Mouse (Mus musculus): ENCODE results near the gene Clec2i.
"Not testable (repeated sequence)": the region's sequence is repeated elsewhere in the genome, so short reads cannot be mapped to it uniquely, and the experiment has no call there.

Clec2i gene

DNA sequence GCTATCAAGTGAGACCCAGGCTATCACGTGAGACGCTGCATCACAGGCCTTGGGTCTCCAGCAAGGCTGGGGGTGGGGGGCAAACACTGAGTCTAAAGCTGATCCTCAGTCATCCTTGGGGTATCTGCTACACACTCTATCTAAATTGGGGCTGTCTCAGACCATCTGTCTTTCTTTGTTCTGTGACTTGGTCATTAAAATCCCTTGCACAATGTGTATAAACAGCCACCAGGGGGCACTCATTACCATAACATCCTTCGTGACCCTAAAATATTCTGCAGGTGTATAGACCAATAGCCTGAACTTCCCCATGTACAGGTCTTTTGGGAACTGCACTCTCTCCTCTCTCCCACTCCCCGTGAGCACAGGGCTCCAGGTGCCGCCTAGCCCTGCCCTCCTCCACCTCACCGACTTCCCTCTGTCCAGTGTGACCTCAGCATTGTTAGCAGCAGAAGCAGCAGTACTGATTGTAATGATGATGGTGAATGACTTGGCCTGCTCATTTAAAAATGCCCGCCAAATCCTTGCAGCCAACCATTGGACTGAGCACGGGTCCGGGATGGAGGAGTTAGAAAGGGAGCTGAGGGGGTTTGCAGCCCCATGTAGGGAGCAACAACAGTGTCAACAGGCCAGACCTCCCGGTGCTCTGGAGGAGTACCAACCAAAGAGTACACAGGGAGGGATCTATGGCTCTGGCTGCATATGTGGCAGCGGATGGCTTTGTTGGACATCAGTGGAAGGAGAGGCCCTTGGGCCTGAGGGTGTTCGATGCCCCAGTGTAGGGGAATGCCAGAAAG lies 33.2 kb upstream of the Clec2i start:
- in situ Hi-C loops (cut with MseI, MboI) = loop anchor here (5.0 to 25.0 kb wide), 5 partner anchors 111 to 508 kb away; no protein-coding TSS in a partner anchor

DNA sequence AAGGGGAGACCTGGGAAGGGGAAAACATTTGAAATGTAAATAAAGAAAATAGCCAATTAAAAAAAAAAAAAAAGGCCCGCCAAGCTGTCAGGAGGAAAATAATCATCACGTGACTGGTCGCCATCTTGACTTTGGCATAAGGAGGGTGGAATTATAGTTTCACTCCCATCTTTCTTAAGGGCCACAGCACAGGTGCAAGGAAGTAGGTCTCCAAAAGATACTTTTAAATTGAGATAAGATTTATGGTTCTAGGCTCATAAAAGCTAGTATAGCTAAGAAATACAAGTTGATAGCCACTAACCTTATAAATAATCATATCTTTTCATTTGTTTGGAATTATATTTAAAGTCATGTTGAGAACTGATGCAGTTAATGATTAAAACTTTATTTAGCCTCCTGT lies 32.5 kb upstream of the Clec2i start:
- in situ Hi-C loops (cut with MseI, MboI) = loop anchor here (5.0 to 25.0 kb wide), 6 partner anchors 110 to 507 kb away; no protein-coding TSS in a partner anchor

DNA sequence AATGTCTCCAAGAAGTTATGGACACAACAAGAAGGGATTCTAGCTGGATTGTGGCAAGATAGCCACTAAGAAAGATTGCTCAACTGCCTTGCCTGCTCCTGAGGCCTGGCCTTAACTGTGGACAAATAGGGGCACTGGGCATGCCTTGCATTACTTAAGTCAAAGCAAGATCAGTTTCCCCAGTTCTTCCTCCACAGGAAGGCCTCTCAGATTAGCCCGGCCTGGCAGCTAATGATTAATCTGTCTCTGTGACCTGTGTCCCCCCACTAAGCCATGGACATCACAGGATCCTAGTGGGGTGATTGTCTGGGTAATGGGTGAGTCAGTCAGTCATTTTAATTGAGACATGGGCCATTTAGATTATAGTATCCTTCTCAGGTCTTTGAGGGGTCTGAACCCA lies 31.9 kb upstream of the Clec2i start:
- in situ Hi-C loops (cut with MseI, MboI) = loop anchor here (5.0 to 25.0 kb wide), 5 partner anchors 109 to 507 kb away; no protein-coding TSS in a partner anchor

DNA sequence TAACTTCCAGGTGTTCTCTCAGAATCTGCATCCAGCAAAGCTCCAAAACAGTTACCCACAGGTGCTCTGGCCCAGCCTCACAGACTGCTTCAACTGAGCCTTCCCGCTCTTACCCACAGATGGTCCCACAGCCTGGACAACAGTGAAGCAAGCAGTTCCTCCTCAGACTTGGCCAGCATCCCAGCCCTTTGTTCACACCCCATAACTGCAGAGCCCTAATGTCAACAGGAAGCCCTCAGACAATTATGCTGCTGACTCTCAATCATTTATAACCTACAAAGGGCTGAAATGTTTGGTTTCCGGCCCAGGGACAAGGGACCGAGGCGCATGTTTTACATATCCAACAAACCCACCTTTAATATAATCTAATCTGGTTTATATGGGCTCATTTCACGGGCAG lies 31.1 kb upstream of the Clec2i start:
- in situ Hi-C loops (cut with MseI, MboI) = loop anchor here (5.0 to 25.0 kb wide), 5 partner anchors 109 to 506 kb away; no protein-coding TSS in a partner anchor

DNA sequence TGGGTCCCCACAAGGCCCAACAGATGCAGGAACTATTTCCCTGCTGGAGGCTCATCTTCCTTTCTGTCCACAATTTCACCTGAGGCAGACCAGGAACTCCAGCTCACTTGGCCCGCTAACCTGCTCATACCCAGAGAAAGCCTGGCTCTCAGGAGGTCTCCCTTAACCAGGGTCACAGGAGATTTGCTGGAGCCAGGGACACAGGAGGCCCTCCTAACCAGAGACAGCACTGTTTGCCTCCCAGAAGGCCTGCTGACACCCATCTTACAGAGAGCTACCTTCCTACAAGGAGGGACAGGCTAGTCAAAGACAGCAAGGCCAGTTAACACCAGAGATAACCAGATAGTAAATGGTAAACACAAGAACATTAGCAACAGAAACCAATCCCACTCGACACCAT lies 29.4 kb upstream of the Clec2i start:
- in situ Hi-C loops (cut with MseI, MboI) = loop anchor here (5.0 to 25.0 kb wide), 5 partner anchors 107 to 504 kb away; no protein-coding TSS in a partner anchor

DNA sequence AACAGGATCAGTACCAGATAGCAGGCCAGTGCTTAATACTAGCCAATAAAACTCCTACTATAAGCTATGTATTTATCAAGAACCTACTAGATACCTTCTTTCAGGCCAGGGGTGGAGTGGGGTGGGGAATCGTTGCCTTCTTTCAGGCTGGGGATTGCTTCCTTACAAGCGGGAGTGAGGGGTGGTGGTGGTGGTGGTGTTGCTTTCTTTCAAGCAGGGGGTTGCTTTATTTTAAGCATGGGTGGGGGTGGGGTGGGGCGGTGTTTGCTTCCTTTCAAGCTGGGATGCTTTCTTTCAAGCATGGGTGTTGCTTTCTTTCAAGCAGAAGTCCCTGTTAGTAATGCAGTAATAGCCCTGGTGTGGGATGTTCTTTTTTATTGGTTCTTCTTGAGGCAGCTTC lies 18.5 kb upstream of the Clec2i start:
- in situ Hi-C loops (cut with MseI, MboI) = loop anchor here (25.0 kb wide), 1 partner anchor 493 kb away; no protein-coding TSS in a partner anchor

DNA sequence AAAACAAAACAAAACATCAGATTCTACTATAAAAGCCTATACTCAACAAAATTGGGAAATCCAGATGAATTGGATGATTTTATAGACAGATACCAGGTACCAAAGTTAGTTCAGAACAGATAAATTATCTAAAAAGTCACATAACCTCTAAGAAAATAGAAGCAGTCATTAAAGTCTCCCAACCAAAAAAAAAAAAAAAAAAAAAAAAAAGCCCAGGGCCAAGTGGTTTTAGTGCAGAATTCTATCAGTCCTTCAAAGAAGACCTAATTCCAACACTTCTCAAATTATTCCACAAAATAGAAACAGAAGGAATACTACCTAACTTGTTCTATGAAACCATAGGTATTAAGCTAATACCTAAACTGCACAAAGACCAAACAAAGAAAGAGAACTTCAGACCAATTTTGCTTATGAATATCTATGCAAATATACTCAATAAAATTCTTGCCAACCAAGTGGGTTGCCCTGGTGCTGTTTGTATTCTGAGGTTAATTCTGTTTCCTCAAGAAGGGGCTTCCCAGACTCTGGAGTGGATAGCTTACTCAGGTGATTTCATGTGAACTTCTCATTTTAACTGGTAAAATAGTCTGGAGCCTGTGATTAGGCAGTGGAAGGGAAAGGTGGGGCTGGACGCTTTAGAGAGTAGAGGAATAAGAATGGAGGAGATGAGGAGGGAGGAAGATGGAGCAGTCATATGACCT lies 15.3 kb upstream of the Clec2i start:
- in situ Hi-C loops (cut with MseI, MboI) = loop anchor here (25.0 kb wide), 1 partner anchor 490 kb away; no protein-coding TSS in a partner anchor

DNA sequence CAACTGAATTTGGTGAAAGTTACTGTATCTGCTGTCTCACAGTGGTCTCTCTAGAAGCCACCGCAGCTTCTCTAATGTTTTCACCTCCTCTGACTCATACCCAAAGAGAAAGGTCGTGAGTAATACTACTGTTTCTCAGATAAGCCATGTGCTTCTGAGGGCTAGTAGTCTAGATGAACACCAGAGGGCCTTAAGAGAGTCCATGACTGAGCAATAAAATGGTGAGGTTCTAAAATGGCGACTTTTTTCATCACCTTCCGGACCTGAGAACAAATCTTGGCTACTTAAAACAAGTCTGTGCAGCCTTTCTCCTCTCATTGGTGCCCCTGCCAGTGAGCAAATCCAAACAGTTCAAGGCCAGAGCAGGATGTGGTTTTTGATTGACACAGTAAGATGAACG lies 1.4 kb downstream of the Clec2i start:
- in situ Hi-C loops (cut with MseI, MboI) = loop anchor here in 1 of 2 experiments (10.0 kb wide), 2 partner anchors 76 to 166 kb away; no protein-coding TSS in a partner anchor

DNA sequence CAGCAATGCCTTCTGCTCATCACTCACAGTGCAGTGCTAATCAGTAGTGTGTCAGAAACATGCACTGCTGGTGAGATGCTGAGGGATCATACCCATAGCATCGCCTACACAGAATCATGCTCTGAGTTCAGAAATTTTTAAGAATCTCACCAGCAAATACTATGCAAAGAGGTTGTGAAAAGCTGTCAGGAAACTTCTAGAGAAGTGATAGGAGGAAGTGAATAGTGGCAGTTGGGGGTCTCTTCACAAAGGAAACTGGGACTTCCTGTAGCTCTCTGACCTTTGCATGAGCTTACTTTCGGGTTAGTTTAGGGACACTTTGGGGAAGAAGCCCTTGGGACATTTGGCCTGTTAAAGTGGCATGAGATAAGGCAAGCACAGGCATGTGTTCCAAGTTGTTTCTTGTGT lies 3.6 kb downstream of the Clec2i start, which contains the start of gene BC035044:
Gene BC035044 (minus strand): TSS at position 179 of the 408 bp plus-strand sequence.
- in situ Hi-C loops (cut with MseI, MboI) = no loop called here

DNA sequence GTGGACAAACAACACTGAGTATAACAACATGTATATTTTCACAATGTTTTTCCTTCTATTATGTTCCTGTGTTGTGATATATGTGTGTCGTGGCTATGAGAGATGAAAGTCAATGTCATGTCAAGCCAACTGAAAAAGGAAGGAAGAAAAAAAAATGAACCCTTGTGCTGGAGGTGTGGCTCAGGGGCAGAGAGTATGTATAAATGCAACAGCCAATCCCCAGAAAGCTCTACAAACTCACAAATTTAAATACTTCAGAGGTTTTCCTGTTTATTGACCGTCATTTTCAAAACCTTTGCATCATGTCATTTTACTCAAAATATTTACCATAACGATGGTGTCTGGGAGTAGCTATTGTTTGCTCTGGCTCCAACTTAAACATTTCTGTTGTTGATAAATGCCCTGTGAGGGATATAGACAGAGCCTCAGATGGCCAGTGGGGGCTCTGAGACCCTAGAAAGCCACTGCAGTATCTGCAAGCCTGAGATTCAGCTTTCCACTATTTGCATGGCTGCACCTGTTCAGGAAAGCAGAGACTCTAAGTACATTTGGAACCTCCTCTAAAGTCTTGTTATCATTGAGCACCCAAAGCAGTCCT lies 8.1 kb downstream of the Clec2i start:
- in situ Hi-C loops (cut with MseI, MboI) = no loop called here

DNA sequence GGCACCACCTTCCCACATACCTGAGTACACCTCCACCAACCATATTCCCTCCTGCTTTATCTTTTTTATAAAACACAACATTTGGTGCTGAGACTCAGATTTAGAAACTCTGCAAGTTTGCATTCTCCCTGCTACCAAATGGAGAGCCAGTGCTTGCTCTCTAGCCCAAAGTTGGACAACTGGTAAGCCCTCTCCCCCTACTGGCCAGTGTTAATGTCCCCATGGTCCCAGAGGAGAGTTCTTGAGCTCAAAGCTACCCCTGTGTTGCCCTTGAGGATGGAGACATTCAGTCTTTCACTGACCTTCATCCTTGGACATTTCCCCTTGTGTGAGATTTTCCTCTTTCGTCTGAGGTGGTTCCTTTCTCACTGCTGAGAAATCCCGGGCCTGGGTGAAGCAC lies 12.7 kb downstream of the Clec2i start:
- in situ Hi-C loops (cut with MseI, MboI) = no loop called here

DNA sequence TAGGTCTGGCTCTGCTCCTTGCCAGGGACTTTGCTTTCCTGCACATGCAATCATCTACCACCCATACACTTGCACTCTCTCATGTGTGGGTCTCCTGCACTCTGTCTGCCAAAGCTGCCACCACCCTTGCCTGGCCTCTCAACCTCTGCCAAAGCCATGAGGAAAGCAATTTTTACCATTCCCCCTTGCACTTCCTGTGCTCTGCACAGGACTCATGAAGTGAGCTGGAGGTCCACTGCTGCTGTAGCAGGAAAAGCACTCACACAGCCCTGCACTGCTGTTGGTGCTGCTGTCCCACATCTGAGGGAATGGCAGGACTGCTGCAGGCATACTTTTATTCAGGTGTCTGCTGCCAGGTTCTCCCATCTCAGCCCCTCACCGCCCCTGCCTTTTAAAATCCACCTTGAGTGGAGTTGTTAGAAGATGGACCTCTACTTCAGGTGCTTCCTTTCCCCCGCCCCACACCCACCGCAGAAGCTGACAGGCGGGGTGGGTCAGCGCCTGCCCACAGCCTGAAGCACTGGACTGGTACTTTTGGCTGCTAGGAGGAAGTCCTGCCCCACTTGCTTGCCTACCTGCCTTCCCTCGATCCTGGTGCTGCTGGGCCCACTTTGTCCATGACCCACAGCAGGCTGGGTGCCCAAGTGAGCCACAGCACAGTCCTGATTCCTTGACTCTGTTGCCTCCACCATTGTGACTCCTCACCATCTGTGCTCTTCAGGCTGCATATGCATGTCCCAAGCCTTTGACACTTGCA lies 13.6 kb downstream of the Clec2i start:
- in situ Hi-C loops (cut with MseI, MboI) = not testable (repeated sequence)

DNA sequence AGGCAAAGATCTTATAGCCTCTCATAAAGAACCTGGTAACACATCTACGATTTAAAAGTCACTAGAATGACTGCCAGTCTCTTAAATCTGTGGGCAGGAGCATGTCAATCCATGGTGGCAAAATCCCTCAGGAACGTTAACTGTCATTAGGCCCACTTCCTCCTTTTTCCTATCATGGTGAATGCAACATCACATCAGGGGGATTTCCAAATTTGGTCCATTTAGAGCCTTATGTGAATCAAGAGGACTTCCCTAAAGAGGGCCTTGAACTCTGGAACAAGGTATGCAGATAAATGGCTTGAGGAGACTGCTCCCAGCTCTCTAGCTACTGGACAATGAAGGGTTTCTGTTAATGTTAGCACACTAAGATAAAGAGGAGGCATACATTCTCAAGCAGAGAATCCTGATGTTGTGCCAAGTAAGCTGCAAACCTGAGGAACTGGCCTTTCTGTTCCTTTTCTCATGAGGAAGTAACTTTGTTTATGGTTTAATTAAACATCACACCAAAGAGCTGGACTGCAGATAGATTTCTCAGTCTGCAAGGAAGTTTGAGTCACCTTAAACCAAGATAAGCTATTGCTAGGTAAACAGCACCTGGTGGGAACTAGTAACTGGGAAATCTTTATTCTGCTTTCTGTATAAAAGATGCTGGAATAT lies 26.3 kb downstream of the Clec2i start:
- in situ Hi-C loops (cut with MseI, MboI) = no loop called here

DNA sequence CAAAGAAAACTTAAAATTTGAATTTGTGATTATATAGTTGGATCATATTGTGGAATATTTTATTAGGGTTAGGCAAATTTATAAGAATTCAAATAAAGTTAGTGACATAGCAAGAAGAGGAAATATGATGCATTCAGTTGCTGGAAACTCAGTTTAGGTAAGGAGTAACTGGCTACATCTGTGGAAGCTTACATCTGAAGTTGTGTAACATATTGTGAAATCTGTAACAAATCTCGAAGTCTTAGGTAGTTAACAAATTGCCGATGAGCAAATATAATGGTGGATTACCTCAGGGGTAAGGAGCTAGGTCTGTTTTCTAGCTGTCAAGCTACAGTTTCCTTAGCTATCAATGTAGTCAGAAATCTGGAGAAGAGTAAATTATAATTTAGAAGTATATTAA lies 29.9 kb downstream of the Clec2i start:
- in situ Hi-C loops (cut with MseI, MboI) = no loop called here

DNA sequence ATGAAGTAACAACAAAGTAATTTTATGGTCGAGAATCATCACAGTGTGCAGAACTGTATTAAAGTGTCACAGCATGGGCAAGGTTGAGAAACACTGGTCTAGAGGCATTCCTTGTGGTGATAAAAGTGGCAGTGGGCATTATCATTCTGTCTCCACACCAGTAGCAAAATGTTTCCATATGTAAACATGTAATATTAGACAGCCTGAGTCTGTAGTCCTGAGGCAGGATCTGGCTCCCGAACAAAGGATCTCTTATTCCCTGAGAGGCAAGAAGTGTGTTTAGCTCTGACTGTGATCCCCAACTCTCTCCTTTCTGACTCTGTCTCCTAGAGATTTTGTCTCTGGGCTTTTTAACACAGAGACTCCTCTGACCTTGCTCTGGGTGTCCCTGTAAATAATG lies 45.7 kb downstream of the Clec2i start:
- in situ Hi-C loops (cut with MseI, MboI) = no loop called here

DNA sequence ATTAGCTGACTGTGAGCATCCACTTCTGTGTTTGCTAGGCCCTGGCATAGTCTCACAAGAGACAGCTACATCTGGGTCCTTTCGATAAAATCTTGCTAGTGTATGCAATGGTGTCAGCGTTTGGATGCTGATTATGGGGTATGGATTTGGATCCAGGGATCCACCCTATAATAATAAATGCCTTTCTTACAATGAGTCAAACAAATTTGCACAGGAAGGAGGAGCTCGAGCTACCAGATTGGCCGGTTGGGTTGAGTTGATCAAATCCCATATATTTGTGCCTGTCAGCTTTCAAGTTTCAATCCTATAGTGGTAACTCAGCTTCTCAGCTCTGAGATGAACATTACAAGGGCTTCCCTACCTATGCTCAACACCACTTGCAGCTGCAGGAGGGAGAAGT lies 46.7 kb downstream of the Clec2i start, which contains the start of gene Clec2g:
Gene Clec2g (plus strand): TSS at position 301 of the 400 bp plus-strand sequence.
- in situ Hi-C loops (cut with MseI, MboI) = not testable (repeated sequence)

DNA sequence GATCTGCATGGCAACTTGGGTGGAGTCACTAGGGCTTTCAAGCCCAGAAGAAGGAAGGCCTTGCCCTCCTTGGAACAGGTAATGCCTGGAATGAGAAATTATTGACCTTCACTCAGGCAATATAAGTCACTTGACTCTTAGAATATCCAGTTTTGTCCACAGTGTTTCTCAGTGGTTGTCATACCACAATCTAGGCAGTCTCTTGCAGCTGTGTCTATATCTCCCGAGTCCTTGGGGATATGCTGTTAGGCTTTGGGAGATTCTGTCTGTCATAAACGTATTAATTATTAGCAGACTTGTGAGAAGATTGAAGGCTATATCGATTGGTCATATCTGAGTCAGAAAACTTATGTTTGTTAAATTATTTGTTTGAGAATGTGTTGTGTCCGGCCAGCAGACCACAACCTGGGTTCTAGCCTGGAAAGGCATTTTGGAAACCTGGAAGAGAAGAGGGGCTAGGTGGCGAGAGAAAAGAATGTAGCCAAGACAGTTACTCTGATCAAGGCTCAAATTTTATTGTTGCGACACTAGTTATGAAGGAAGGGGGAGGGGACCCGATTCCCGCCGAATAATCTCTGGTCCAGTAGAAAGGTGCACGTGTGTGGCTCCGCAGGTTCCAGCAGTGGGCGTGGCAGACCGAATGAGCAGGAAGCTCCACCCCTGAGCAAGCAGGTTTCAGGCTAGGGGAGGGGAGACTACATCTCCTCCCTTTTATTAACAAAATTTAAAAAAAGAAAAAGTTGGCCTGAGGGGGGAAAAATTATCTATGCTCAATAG lies 48.7 kb downstream of the Clec2i start:
- in situ Hi-C loops (cut with MseI, MboI) = not testable (repeated sequence)

DNA sequence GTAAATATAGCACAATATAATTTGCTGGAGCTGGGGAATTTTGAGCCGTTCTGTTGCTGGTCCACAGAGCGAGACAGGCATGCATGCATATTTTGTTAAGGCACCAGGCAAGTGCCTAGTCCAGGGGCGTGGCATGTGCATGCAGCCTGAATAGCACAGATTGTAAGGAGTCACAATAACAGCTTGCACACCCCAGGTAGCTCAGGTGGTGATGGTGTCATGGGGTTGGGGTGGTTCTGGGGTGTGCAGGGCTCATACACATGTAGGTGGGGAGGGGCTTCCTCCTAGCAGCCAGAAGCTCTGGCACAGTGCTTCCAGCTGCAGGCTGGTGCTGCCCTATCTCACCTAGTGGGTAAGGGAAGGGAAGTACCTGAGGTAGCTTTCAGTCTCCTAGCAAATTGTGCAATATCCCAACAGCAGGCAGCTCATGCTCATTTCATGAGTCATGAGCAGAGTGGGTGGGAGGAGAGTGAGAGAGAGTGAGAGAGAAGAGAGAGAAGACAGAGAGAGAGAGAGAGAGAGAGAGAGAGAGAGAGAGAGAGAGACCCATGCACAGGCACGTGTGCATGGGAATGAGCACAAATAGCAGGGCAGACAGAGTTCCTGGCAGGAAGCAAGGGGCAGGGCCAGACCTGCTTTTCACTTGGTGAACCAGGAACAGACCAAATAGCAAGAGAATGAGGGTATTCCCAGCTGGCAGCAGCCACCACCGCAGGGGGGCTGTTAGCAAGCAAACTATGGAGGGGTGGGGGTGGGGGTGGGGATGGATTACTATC lies 54.4 kb downstream of the Clec2i start:
- in situ Hi-C loops (cut with MseI, MboI) = loop anchor here in 1 of 2 experiments (5.0 kb wide), 1 partner anchor 55 kb away; no protein-coding TSS in a partner anchor

DNA sequence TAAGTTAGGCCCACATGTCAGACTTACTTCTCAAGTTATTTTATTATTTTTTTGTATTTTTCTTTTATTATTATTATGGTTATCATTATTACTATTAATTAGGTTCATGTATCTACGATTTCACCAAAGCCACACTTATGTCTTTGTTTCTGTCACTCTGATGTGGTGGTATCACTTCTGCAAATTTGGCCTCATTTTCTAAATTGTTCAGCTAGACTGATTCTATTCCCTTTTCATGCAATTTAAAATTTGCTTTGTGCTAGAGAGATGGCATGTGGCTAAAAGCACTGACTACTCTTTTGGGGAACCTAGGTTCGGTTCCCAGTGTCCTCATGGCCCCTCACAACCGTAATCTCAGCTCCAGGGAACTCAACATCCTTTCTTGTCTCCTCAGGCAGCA lies 58.2 kb downstream of the Clec2i start:
- in situ Hi-C loops (cut with MseI, MboI) = no loop called here

Data from mouse trophoblast stem cell (cell line).